Mouse (Mus musculus): Measurements from ENCODE around the gene Stxbp1. TPM values are rescaled to one million over a fixed set of nuclear protein-coding genes. Genes with fewer than 3 reads are reported as not detected.

Stxbp1 gene
- polyA plus RNA-seq, 1 experiment from 2014 or later, result 16.2 TPM

DNA sequence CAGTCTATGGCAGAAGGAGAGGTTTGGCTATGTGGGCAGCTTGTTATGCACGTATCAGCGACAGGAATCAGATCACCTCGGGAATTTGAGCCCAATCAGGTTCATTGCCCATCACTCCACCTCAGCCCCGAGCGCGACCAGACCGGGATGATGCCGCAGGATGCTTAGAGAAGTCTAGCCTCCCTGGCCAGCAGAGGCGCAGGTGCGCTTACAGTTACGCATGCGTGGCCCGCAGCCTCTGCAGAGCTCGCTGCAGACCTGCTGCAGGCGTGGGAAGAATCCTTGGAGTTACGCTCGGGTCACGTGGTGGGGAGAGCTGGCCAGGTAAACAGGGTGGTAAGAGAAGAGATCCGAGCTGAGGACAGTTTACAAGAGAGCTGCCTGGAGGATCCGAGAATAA is 5.1 kb upstream of the Stxbp1 start:
- Histone ChIP-seq H3K4me2 (replicated peaks; ENCODE audit: low read depth, low read length) (no peak overlapping the region; the same call in 1 of the 2 replicates), H3K27ac (ENCODE audit: low read depth, low read length) (no peak overlapping the region), H3K4me1 (ENCODE audit: control insufficient read depth, insufficient read depth, low read length) (no peaks in the 10 kb centered on the region), H3K36me3 (ENCODE audit: control insufficient read depth, insufficient read depth, low read length) (no peaks in the 10 kb centered on the region), H3K4me3 (ENCODE audit: low read length) (no peak overlapping the region), H3K27me3 (ENCODE audit: control insufficient read depth, insufficient read depth, low read length) (peaks cover 4% of the 10 kb centered on the region; the same call in 1 of the 2 replicates), H3K9ac (ENCODE audit: low read depth, low read length) (no peak overlapping the region), H3K9me3 (ENCODE audit: control insufficient read depth, low read length) (no peaks in the 10 kb centered on the region)
- peak; percentile 11; the same call in 1 of the 2 replicates for ATAC-seq (ENCODE audit: low FRiP score, low TSS enrichment)
- WGBS, result 1% methylated on average over 20 of the region's 20 CpGs

DNA sequence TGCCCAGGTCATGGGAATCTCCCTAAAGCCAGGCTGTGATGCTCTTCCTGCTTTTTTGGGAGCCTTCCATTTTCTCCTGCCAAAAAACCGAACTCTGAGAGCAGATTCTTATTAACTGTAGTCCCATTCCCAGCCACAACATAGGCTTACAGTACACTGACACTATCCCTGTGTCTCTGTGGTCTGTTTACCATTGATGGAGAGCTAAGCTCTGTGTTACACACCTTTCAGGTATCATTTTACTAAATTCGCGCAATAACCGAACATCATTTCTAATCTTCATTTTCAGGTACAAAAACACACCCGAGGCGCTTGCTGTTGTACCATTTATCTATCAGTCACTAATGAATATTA is 400 bp upstream of the Stxbp1 start:
- no peak overlapping the region for H3K9ac ChIP-seq (ENCODE audit: low read depth, low read length)
- 50% methylated on average over 6 of the region's 6 CpGs for WGBS
- H3K9me3 ChIP-seq (ENCODE audit: control insufficient read depth, low read length), result no peaks in the 10 kb centered on the region
- peaks cover 4% of the 10 kb centered on the region; the same call in 1 of the 2 replicates for H3K27me3 ChIP-seq (ENCODE audit: control insufficient read depth, insufficient read depth, low read length)
- no peak; the same call in 1 of the 2 replicates for ATAC-seq (ENCODE audit: low FRiP score, low TSS enrichment)
- peak overlapping the region; percentile 95 for H3K4me2 ChIP-seq (replicated peaks; ENCODE audit: low read depth, low read length)
- H3K36me3 ChIP-seq (ENCODE audit: control insufficient read depth, insufficient read depth, low read length), result no peaks in the 10 kb centered on the region
- H3K4me1 ChIP-seq (ENCODE audit: control insufficient read depth, insufficient read depth, low read length), result no peaks in the 10 kb centered on the region; the same call in 1 of the 2 replicates
- H3K4me3 ChIP-seq (ENCODE audit: low read length), result peak overlapping the region; percentile 72
- H3K27ac ChIP-seq (ENCODE audit: low read depth, low read length), result no peak overlapping the region

DNA sequence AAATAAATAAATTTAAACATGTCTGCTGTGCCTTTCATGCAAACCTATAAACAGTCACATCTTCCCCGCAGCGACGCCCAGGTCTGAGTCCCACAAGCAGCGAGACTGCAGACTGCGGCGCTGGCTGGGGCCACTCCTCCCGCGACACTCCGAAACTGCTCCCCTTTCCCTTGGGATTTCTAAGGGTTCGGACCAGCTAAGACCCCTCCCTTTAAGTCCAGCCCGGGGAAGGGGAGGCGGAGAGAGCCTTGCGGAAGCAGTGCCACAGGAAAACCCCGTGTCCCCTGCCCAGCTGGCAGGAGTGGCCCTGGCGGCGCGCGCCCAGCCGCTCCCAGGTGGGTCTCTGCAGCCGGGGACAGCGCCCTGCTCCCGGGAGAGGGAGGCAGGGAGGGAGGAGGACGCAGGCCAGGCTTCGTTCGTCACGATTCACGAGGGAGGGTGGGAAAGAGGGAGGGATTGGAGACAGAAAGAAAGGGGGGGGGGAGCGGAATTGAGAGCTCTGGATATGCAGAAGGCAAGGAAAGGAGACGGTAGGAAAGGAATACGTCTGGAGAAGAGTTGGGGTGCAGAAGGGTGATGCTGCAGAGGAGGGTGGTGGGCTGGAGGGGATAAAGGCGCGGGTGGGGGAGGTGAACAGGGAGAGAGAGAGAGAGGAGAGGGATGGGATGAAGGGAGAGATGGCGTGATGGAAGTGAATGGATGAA is 792 bp downstream of the Stxbp1 start:
- Histone ChIP-seq H3K9me3 (ENCODE audit: control insufficient read depth, low read length) (no peaks in the 10 kb centered on the region), H3K4me3 (ENCODE audit: low read length) (peak overlapping the region; percentile 72), H3K4me1 (ENCODE audit: control insufficient read depth, insufficient read depth, low read length) (no peaks in the 10 kb centered on the region; the same call in 1 of the 2 replicates), H3K36me3 (ENCODE audit: control insufficient read depth, insufficient read depth, low read length) (no peaks in the 10 kb centered on the region), H3K27ac (ENCODE audit: low read depth, low read length) (peak overlapping the region; percentile 62; the same call in 1 of the 2 replicates), H3K27me3 (ENCODE audit: control insufficient read depth, insufficient read depth, low read length) (no peaks in the 10 kb centered on the region), H3K9ac (ENCODE audit: low read depth, low read length) (peak overlapping the region; percentile 72), H3K4me2 (replicated peaks; ENCODE audit: low read depth, low read length) (peak overlapping the region; percentile 95)
- peak; percentile 50 for ATAC-seq (ENCODE audit: low FRiP score, low TSS enrichment)
- under 1% methylated on average over 32 of the region's 33 CpGs for WGBS

DNA sequence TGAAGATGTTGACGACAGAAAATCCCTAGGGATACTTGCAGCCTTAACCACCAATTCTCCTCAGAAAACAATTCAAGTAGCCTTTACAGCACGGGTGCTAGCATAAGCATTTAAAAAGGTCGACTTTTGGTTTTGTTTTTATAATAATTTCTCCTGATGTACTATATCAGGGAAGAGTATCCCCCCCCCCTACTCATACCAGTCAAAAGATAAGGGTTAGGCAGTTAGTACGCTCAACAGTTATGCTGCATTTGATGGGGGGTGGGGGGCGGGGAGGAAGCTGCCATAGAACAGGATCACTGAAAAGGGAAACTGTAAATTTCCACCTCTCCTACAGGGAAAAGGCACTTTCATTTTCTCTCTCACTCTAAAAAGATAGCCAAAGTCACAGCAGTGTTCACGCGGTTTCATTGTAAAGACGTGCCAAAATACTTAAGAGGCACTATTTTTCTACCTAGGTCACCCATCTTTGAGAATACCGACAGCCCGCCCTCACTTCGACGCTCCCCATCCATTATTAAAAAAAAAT is 1.4 kb downstream of the Stxbp1 start:
- 6% methylated on average over 12 of the region's 12 CpGs for WGBS
- Histone ChIP-seq H3K9ac (ENCODE audit: low read depth, low read length) (peak overlapping the region; percentile 72; the same call in 1 of the 2 replicates), H3K27me3 (ENCODE audit: control insufficient read depth, insufficient read depth, low read length) (no peaks in the 10 kb centered on the region), H3K9me3 (ENCODE audit: control insufficient read depth, low read length) (no peaks in the 10 kb centered on the region), H3K4me2 (replicated peaks; ENCODE audit: low read depth, low read length) (peak overlapping the region; percentile 95), H3K4me1 (ENCODE audit: control insufficient read depth, insufficient read depth, low read length) (no peaks in the 10 kb centered on the region; the same call in 1 of the 2 replicates), H3K27ac (ENCODE audit: low read depth, low read length) (peak overlapping the region; percentile 62; the same call in 1 of the 2 replicates), H3K4me3 (ENCODE audit: low read length) (peak overlapping the region; percentile 72), H3K36me3 (ENCODE audit: control insufficient read depth, insufficient read depth, low read length) (no peaks in the 10 kb centered on the region)
- ATAC-seq (ENCODE audit: low FRiP score, low TSS enrichment), result no peak

DNA sequence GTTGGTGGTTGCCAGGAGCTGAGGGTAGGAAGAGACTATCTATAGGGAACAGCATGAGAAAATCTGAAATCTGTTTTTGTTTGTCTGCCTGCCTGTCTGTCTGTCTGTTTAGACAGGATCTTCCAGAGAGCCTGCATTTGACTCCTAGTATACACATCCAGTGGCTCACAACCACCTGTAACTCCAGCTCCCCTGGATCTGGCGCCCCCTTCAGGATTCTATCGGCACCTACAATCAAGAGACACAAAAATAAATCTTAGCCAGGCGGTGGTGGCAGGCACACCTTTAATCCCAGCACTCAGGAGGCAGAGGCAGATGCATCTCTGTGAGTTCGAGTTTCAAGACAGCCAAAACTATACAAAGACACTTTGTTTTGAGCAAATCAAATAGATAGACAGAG is 4.5 kb downstream of the Stxbp1 start:
- no peak overlapping the region for H3K27ac ChIP-seq (ENCODE audit: low read depth, low read length)
- no peak overlapping the region for H3K9ac ChIP-seq (ENCODE audit: low read depth, low read length)
- H3K36me3 ChIP-seq (ENCODE audit: control insufficient read depth, insufficient read depth, low read length), result no peaks in the 10 kb centered on the region
- 49% methylated on average over 4 of the region's 4 CpGs for WGBS
- H3K4me3 ChIP-seq (ENCODE audit: low read length), result no peak overlapping the region
- H3K4me2 ChIP-seq (replicated peaks; ENCODE audit: low read depth, low read length), result no peak overlapping the region
- no peaks in the 10 kb centered on the region for H3K27me3 ChIP-seq (ENCODE audit: control insufficient read depth, insufficient read depth, low read length)
- no peaks in the 10 kb centered on the region for H3K9me3 ChIP-seq (ENCODE audit: control insufficient read depth, low read length)
- H3K4me1 ChIP-seq (ENCODE audit: control insufficient read depth, insufficient read depth, low read length), result no peaks in the 10 kb centered on the region; the same call in 1 of the 2 replicates
- no peak for ATAC-seq (ENCODE audit: low FRiP score, low TSS enrichment)

DNA sequence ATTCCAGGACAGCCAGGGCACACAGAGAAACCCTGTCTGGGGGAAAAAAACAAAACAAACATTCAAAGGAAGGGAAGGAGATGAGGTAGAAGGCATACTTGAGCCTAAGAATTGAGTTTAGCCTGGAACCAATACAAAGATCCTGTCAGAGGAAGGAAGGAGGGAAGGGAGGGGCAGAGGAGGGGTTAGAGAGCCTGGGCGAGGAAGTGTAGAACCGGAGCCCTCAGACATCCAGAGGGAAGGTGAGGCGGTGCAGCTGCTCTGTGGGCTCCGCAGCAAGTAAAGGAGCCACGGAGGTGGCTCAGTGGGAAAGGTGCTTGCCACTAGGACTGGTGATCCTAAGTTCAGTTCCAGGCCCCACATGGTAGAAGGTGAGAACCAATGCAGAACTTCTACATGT is 5.9 kb downstream of the Stxbp1 start:
- no peak for ATAC-seq (ENCODE audit: low FRiP score, low TSS enrichment)
- no peaks in the 10 kb centered on the region for H3K36me3 ChIP-seq (ENCODE audit: control insufficient read depth, insufficient read depth, low read length)
- no peak overlapping the region for H3K27ac ChIP-seq (ENCODE audit: low read depth, low read length)
- no peaks in the 10 kb centered on the region; the same call in 1 of the 2 replicates for H3K4me1 ChIP-seq (ENCODE audit: control insufficient read depth, insufficient read depth, low read length)
- 38% methylated on average over 5 of the region's 5 CpGs for WGBS
- no peak overlapping the region for H3K4me3 ChIP-seq (ENCODE audit: low read length)
- no peaks in the 10 kb centered on the region for H3K9me3 ChIP-seq (ENCODE audit: control insufficient read depth, low read length)
- H3K4me2 ChIP-seq (replicated peaks; ENCODE audit: low read depth, low read length), result no peak overlapping the region
- no peak overlapping the region for H3K9ac ChIP-seq (ENCODE audit: low read depth, low read length)
- H3K27me3 ChIP-seq (ENCODE audit: control insufficient read depth, insufficient read depth, low read length), result no peaks in the 10 kb centered on the region

DNA sequence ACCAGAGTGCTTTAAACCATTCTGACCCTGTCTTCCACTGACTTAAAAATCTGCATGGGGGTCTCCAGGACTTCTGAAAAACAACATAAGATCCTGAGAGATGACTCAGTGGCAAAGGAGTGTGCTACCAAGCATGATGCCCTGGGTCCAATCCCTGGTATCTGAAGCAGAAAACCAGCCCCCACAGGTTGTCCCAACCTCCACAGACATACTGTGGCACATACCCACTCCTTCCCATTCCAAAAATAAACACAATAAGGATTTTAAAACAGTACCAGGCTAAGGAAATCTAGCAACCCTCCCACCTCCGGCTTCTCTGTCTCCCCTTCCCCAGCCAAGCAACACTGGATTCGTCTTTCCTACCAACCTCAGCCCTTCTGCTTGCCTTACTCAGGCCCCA is 7.8 kb downstream of the Stxbp1 start:
- H3K4me1 ChIP-seq (ENCODE audit: control insufficient read depth, insufficient read depth, low read length), result peaks cover 3% of the 10 kb centered on the region; the same call in 1 of the 2 replicates
- no peaks in the 10 kb centered on the region for H3K27me3 ChIP-seq (ENCODE audit: control insufficient read depth, insufficient read depth, low read length)
- H3K36me3 ChIP-seq (ENCODE audit: control insufficient read depth, insufficient read depth, low read length), result no peaks in the 10 kb centered on the region
- WGBS, result 63% methylated on average over 2 of the region's 2 CpGs
- no peak overlapping the region for H3K9ac ChIP-seq (ENCODE audit: low read depth, low read length)
- no peaks in the 10 kb centered on the region for H3K9me3 ChIP-seq (ENCODE audit: control insufficient read depth, low read length)
- H3K4me2 ChIP-seq (replicated peaks; ENCODE audit: low read depth, low read length), result no peak overlapping the region
- H3K27ac ChIP-seq (ENCODE audit: low read depth, low read length), result no peak overlapping the region
- ATAC-seq (ENCODE audit: low FRiP score, low TSS enrichment), result no peak
- H3K4me3 ChIP-seq (ENCODE audit: low read length), result no peak overlapping the region

DNA sequence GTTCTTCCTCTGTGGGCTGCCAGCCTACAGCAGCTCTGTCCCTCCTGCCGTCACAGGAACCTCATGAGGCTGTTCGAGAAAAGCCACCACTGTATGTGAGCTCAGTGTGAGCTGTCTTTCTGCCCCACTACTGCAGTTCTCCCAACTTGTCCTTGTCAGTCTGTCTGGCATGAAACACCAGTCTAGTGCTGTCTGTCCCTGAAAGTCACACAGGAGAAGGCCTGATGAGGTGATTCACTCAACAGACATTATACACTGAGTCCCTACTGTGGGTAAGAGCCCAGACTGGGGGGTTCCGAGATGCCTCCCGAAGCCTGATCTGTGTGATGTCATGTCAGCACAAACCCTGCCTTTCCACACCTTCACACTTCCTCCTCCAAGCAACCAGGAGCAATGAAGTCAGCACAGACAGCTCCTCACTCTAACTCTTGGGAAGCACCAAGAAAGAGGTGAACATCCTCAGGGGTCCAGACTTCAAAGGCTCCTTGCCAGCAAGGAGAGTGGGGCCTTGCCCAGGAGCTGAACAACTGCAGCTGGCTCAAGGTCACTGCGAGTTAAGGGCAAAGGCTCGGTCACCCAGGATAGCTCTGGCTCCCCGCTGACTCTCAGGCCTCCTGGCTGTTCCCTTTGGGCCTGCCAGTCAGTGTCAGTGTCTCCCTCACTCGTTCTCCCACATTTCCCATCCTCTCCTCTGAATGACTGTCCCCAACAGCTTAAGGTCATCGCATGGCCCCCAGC is 8.7 kb downstream of the Stxbp1 start:
- H3K27me3 ChIP-seq (ENCODE audit: control insufficient read depth, insufficient read depth, low read length), result no peaks in the 10 kb centered on the region
- no peak overlapping the region for H3K4me3 ChIP-seq (ENCODE audit: low read length)
- H3K4me1 ChIP-seq (ENCODE audit: control insufficient read depth, insufficient read depth, low read length), result peaks cover 3% of the 10 kb centered on the region; the same call in 1 of the 2 replicates
- no peak overlapping the region for H3K27ac ChIP-seq (ENCODE audit: low read depth, low read length)
- no peaks in the 10 kb centered on the region for H3K9me3 ChIP-seq (ENCODE audit: control insufficient read depth, low read length)
- H3K36me3 ChIP-seq (ENCODE audit: control insufficient read depth, insufficient read depth, low read length), result no peaks in the 10 kb centered on the region
- 66% methylated on average over 9 of the region's 9 CpGs for WGBS
- no peak overlapping the region for H3K4me2 ChIP-seq (replicated peaks; ENCODE audit: low read depth, low read length)
- peak overlapping the region; percentile 23; the same call in 1 of the 2 replicates for H3K9ac ChIP-seq (ENCODE audit: low read depth, low read length)
- no peak for ATAC-seq (ENCODE audit: low FRiP score, low TSS enrichment)

DNA sequence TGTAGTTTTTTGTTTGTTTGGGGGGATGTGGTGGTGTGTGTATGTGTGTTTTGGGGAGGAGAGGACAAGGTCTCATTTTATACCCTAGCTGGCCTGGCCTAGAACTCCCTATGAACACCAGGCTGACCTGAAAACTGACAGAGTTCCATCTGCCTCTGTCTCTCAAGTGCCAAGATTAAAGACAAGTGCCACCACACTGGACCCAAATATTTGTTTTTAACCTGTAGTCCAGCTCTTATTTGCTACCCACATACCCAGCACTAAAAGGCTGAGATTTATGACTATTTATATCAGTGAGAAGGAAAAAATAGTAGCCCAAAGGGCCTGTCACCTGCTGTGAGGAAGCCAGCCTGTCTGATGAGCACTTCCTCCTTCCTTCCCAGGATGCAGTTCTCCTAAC is 11.5 kb downstream of the Stxbp1 start:
- Histone ChIP-seq H3K9ac (ENCODE audit: low read depth, low read length) (no peak overlapping the region), H3K27ac (ENCODE audit: low read depth, low read length) (no peak overlapping the region), H3K4me3 (ENCODE audit: low read length) (no peak overlapping the region), H3K9me3 (ENCODE audit: control insufficient read depth, low read length) (no peaks in the 10 kb centered on the region), H3K4me1 (ENCODE audit: control insufficient read depth, insufficient read depth, low read length) (peaks cover 3% of the 10 kb centered on the region; the same call in 1 of the 2 replicates), H3K36me3 (ENCODE audit: control insufficient read depth, insufficient read depth, low read length) (no peaks in the 10 kb centered on the region), H3K4me2 (replicated peaks; ENCODE audit: low read depth, low read length) (no peak overlapping the region), H3K27me3 (ENCODE audit: control insufficient read depth, insufficient read depth, low read length) (no peaks in the 10 kb centered on the region)
- no peak for ATAC-seq (ENCODE audit: low FRiP score, low TSS enrichment)
